Comparison of ENCODE assay signal across 9 mouse cellular contexts in genomic region chr9:107599433-107599832, GRCm38 (mm10). TPM values are rescaled to one million over a fixed set of nuclear protein-coding genes. Genes with fewer than 3 reads are reported as not detected.
"Had no signal": no experiment of that assay in that cellular context is flagged by ENCODE, and none has a peak within 500 bp of the region (broad histone marks: within the 10 kb centered on the region; RNA-seq: fewer than 3 reads in every experiment).

No protein-coding gene starts in this region.

- H3K4me3 ChIP-seq: intestine, embryonic 15.5 days; limb, embryonic 13.5 days; midbrain, embryonic 13.5 days; stomach, embryonic 15.5 days had no signal

- H3K9ac ChIP-seq: intestine, embryonic 15.5 days; liver, embryonic 14.5 days; midbrain, embryonic 13.5 days; stomach, embryonic 15.5 days had no signal

- H3K27ac ChIP-seq: intestine, embryonic 15.5 days; limb, embryonic 13.5 days; liver, embryonic 14.5 days; midbrain, embryonic 13.5 days; stomach, embryonic 15.5 days had no signal

- DNase-seq: lung, adult 18-20 months; lung, postnatal 36 days; spleen, adult 18-20 months had no signal

- H3K36me3 ChIP-seq: midbrain, embryonic 13.5 days; stomach, embryonic 15.5 days had no signal

- ATAC-seq: intestine, embryonic 15.5 days; midbrain, embryonic 13.5 days had no signal

- H3K9me3 ChIP-seq: intestine, embryonic 15.5 days; limb, embryonic 13.5 days; midbrain, embryonic 13.5 days; stomach, embryonic 15.5 days had no signal

- H3K27me3 ChIP-seq: intestine, embryonic 15.5 days; midbrain, embryonic 13.5 days; stomach, embryonic 15.5 days had no signal

- H3K4me2 ChIP-seq: intestine, embryonic 15.5 days; limb, embryonic 13.5 days; midbrain, embryonic 13.5 days; stomach, embryonic 15.5 days had no signal

RNA-seq across cellular contexts. Expression of gene Sema3b, which starts 9.6 kb away (rescaled TPM):
- total RNA-seq: megakaryocyte progenitor cell, adult 5-6 weeks had no signal
